Comparison of ENCODE assay signal across 12 mouse cellular contexts in genomic region chr8:10049162-10049561, GRCm38 (mm10). TPM values are rescaled to one million over a fixed set of nuclear protein-coding genes. Genes with fewer than 3 reads are reported as not detected.
DNase-seq lines count a peak whose midpoint lies in the region.
"Had no signal": no experiment of that assay in that cellular context is flagged by ENCODE, and none has a peak within 500 bp of the region (broad histone marks: within the 10 kb centered on the region; RNA-seq: fewer than 3 reads in every experiment).

No protein-coding gene starts in this region.

- intact Hi-C loops in left cerebral cortex, postnatal 36 days (cut with DNase I) = loop anchor here (10.0 kb wide), 2 partner anchors 186 to 1136 kb away; no protein-coding TSS in a partner anchor

- peak; percentile 20 to 21 for DNase-seq in layer of hippocampus, adult 8-10 months (ENCODE audit: low spot score in 2 of 2)
- DNase-seq in layer of hippocampus, adult 9-10 months (ENCODE audit: low spot score) = no peak
- peak; percentile 58 to 85 for DNase-seq in frontal cortex, postnatal 36 days (ENCODE audit: low spot score in 2 of 2)
- DNase-seq in left cerebral cortex, postnatal 36 days (ENCODE audit: low spot score in 2 of 2) = peak; percentile 61 to 68
- DNase-seq in telencephalon, adult 2 months (ENCODE audit: low read depth, low spot score) = peak; percentile 85
- no peak for DNase-seq in thymus, postnatal 0 days (ENCODE audit: low spot score)
- no peak for DNase-seq in kidney, postnatal 10 days
- DNase-seq: cerebellum, adult 9-10 months; liver, embryonic 13.5 days; lung, postnatal 10 days; midbrain, embryonic 14.5 days; thymus, adult 2 months had no signal

RNA-seq across cellular contexts. Expression of gene Tnfsf13b, which starts 42.9 kb away (rescaled TPM):
- 1 to 10 TPM; 1.7 to 7.8 (median 5.0) TPM for total RNA-seq in layer of hippocampus, adult 8-10 months (2022)
- total RNA-seq in left cerebral cortex, postnatal 36 days (2021) = 1 to 10 TPM; 2.7 to 3.1 TPM
- 0.53 and 1.1 TPM in 2 replicates for polyA plus RNA-seq in thymus, postnatal 0 days (2015; fragmentation: Nextera tagmentation; extraction: Ambion mirVana)

Comparison
In these comparisons a context has a peak if more than half of its experiments do, and no peak if none do; other contexts are left out.
1. DNase-seq: peak in layer of hippocampus, adult 8-10 months (2 of 2), frontal cortex, postnatal 36 days (2 of 2), left cerebral cortex, postnatal 36 days (2 of 2) and telencephalon, adult 2 months (single experiment); none in layer of hippocampus, adult 9-10 months (single experiment), thymus, postnatal 0 days (single experiment) and kidney, postnatal 10 days (single experiment).